Mouse (Mus musculus): ENCODE measurements around the gene Slc44a2. TPM values are rescaled to one million over a fixed set of nuclear protein-coding genes. Genes with fewer than 3 reads are reported as not detected.
A peak's percentile ranks its signal among the peaks of the same experiment; 100 is the strongest.

The Slc44a2 gene
- polyA plus RNA-seq, 1 experiment from 2014 or later: 70.4 TPM

DNA sequence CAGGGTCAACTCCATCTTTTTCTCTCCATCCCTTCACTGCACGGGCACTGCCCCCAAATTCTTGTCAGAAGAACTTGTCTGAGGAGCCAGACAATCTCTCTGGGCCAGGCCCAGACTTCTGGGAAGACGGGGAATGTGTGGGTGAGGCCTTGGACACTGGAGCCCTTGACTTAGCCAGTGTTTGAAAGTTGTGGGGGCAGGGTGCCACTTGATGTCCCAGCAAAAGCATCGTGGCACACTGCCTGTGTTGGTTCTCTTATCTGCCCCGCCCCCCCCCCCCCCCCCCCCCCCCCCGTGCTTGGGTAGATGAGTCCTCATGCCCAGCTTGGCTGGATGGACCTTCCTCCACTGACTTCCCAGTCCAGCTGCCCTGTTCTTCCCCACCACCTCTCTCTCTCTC is 8.5 kb downstream of the Slc44a2 start:
- 40% methylated on average over 3 of the region's 5 CpGs for WGBS
- Histone ChIP-seq H3K27me3 (ENCODE audit: insufficient read depth, poor library complexity, severe bottlenecking) (no peaks in the 10 kb centered on the region), H3K36me3 (0 out of 2 replicates have a peak, but pooled peaks cover 17% of the 10 kb centered on the region), H3K4me1 (peaks cover 41% of the 10 kb centered on the region), H3K27ac (peak overlapping the region; percentile 52), H3K4me3 (no peak overlapping the region), H3K9me3 (no peaks in the 10 kb centered on the region)
- no peak for DNase-seq (ENCODE audit: low spot score)

DNA sequence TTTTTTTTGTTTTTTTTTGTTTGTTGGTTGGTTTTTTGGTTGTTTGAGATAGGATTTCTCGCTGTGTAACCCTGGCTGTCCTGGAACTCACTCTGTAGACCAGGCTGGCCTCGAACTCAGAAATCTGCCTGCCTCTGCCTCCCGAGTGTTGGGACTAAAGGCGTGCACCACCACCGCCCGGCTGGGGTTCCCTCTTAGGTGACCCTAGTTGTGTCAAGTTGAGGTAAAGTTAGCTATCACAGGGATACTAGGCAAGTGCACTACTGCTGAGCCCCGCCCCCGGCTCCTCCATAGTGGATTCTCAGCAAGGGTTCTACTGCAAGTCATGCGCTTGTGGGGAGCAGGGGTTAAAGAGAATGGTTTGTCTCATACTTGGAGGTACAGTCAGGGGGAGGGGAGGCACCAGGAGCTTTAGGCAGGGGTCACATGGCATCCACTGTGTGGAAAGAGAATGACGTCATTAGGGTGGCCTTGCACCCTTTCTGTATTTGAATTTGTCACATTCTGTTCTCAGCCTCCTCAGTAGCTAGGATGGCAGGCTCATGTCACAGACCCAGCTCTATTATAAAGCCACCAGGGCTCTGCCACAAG is 9.3 kb downstream of the Slc44a2 start:
- DNase-seq (ENCODE audit: low spot score): no peak
- H3K27ac ChIP-seq: 0 out of 2 replicates have a peak overlapping the region, but pooled peaks have one; percentile 23
- H3K4me1 ChIP-seq: peaks cover 41% of the 10 kb centered on the region
- no peaks in the 10 kb centered on the region for H3K27me3 ChIP-seq (ENCODE audit: insufficient read depth, poor library complexity, severe bottlenecking)
- 0 out of 2 replicates have a peak, but pooled peaks cover 11% of the 10 kb centered on the region for H3K36me3 ChIP-seq
- no peak overlapping the region for H3K4me3 ChIP-seq
- no peaks in the 10 kb centered on the region for H3K9me3 ChIP-seq
- 90% methylated on average over 10 of the region's 10 CpGs for WGBS

GRCm38 (mm10) chr9:21331365-21332140 is 11.1 kb downstream of the Slc44a2 start:
- Histone ChIP-seq H3K4me1 (peaks cover 47% of the 10 kb centered on the region), H3K36me3 (0 out of 2 replicates have a peak, but pooled peaks cover 5% of the 10 kb centered on the region), H3K9me3 (no peaks in the 10 kb centered on the region), H3K4me3 (no peak overlapping the region), H3K27ac (peak overlapping the region; percentile 13; the same call in 1 of the 2 replicates), H3K27me3 (ENCODE audit: insufficient read depth, poor library complexity, severe bottlenecking) (no peaks in the 10 kb centered on the region)
- 78% methylated on average over 12 of the region's 12 CpGs for WGBS
- no peak for DNase-seq (ENCODE audit: low spot score)

GRCm38 (mm10) chr9:21332161-21333061 is 11.9 kb downstream of the Slc44a2 start:
- Histone ChIP-seq H3K9me3 (no peaks in the 10 kb centered on the region), H3K27me3 (ENCODE audit: insufficient read depth, poor library complexity, severe bottlenecking) (no peaks in the 10 kb centered on the region), H3K27ac (peak overlapping the region; percentile 52; the same call in 1 of the 2 replicates), H3K4me1 (peaks cover 48% of the 10 kb centered on the region), H3K4me3 (no peak overlapping the region), H3K36me3 (0 out of 2 replicates have a peak, but pooled peaks cover 5% of the 10 kb centered on the region)
- WGBS: 40% methylated on average over 9 of the region's 9 CpGs
- DNase-seq (ENCODE audit: low spot score): no peak

- Histone ChIP-seq H3K9me3 (no peaks in the 10 kb centered on the region), H3K4me1 (peaks cover 58% of the 10 kb centered on the region), H3K27me3 (ENCODE audit: insufficient read depth, poor library complexity, severe bottlenecking) (no peaks in the 10 kb centered on the region), H3K36me3 (0 out of 2 replicates have a peak, but pooled peaks cover 5% of the 10 kb centered on the region), H3K27ac (no peak overlapping the region), H3K4me3 (no peak overlapping the region)
- whole genome bisulfite sequencing: 89% methylated on average over 1 of the region's 1 CpGs
- DNase-seq (ENCODE audit: low spot score): no peak
Observed at GRCm38 (mm10) chr9:21333523-21333922, 13.0 kb downstream of the Slc44a2 start.

DNA sequence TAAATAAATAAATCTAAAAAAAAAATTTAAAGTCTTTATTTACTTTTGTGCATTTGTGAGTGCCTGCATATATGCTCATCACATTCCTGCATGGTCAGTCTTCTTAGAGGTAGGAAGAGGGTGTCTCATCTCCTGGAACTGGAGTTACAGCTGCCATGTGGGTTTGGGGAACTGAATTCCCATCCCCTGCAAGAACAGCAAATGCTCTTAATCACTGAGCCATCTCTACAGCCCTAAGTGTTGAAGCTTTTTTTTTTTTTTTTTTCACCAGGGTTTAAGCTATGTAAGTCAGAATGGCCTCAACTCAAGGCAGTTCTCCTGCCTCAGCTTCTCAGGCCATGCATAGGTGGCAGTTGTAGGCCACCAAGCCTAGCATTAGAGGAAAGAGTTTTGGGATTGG is 14.2 kb downstream of the Slc44a2 start:
- Histone ChIP-seq H3K4me3 (no peak overlapping the region), H3K4me1 (peaks cover 51% of the 10 kb centered on the region), H3K27me3 (ENCODE audit: insufficient read depth, poor library complexity, severe bottlenecking) (no peaks in the 10 kb centered on the region)

DNA sequence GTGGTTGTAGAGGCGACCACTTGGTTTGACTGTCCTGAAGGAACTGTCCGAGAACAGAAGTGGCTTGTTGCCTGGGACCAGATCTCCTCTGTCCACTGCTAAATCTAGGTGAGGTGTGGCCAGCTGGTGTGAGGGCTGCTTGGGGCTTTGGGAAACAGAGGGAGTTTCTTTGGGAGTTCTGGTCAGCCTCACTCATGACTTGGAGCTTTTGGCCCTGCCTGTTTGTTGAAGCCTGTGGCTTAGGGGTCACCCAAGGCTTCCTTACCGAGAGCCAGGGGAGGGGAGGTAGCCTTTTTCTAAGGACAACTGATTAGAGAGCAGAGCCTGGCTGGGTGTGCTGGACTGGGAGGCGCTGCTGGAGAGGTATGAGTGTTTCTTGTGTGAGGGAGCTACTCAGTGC is 14.9 kb downstream of the Slc44a2 start:
- WGBS: 52% methylated on average over 4 of the region's 4 CpGs
- H3K4me1 ChIP-seq: peaks cover 46% of the 10 kb centered on the region
- no peak overlapping the region for H3K4me3 ChIP-seq

More for the DNA sequence above, 14.2 kb downstream of the Slc44a2 start:
- Histone ChIP-seq H3K27ac (peak overlapping the region; percentile 38; the same call in 1 of the 2 replicates), H3K36me3 (peaks cover 9% of the 10 kb centered on the region; the same call in 1 of the 2 replicates), H3K9me3 (no peaks in the 10 kb centered on the region)
- DNase-seq (ENCODE audit: low spot score): no peak

DNA sequence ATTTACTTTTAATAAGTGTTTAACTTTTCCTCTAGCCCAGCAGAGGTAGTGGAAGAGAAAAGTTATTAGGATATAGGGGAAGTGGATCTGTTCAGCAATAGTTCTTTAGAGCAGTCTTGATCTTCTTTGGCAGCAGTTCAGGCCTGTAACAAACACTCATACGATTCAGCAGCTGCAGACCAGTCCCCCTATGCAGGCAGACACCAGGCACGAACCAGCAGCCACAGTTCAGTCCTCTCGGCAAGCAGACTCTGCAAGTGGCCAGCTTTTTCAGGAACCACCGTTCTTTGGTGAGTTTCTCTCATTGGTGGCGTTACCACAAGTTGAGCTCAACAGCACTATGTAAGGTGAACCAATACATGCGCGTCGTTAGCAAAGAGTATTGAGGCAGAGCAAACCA is 16.0 kb downstream of the Slc44a2 start:
- Histone ChIP-seq H3K4me3 (no peak overlapping the region), H3K27me3 (ENCODE audit: insufficient read depth, poor library complexity, severe bottlenecking) (no peaks in the 10 kb centered on the region), H3K27ac (no peak overlapping the region), H3K36me3 (peaks cover 19% of the 10 kb centered on the region), H3K4me1 (peaks cover 45% of the 10 kb centered on the region), H3K9me3 (no peaks in the 10 kb centered on the region)
- 87% methylated on average over 8 of the region's 8 CpGs for WGBS
- no peak for DNase-seq (ENCODE audit: low spot score)

More for the DNA sequence above, 14.9 kb downstream of the Slc44a2 start:
- Histone ChIP-seq H3K36me3 (peaks cover 11% of the 10 kb centered on the region; the same call in 1 of the 2 replicates), H3K27me3 (ENCODE audit: insufficient read depth, poor library complexity, severe bottlenecking) (no peaks in the 10 kb centered on the region), H3K9me3 (no peaks in the 10 kb centered on the region), H3K27ac (0 out of 2 replicates have a peak overlapping the region, but pooled peaks have one; percentile 38)
- DNase-seq (ENCODE audit: low spot score): no peak

- DNase-seq (ENCODE audit: low spot score): no peak
- Histone ChIP-seq H3K9me3 (no peaks in the 10 kb centered on the region), H3K27ac (peak overlapping the region; percentile 76), H3K27me3 (ENCODE audit: insufficient read depth, poor library complexity, severe bottlenecking) (no peaks in the 10 kb centered on the region), H3K36me3 (peaks cover 30% of the 10 kb centered on the region), H3K4me3 (peak overlapping the region; percentile 56), H3K4me1 (peaks cover 34% of the 10 kb centered on the region)
- 8% methylated on average over 20 of the region's 20 CpGs for WGBS
Observed at GRCm38 (mm10) chr9:21337652-21338051, 17.2 kb downstream of the Slc44a2 start.

GRCm38 (mm10) chr9:21340411-21340810 is 19.9 kb downstream of the Slc44a2 start:
- WGBS: 60% methylated on average over 4 of the region's 4 CpGs

GRCm38 (mm10) chr9:21346627-21347365 is 26.3 kb downstream of the Slc44a2 start:
- H3K27ac ChIP-seq: no peak overlapping the region
- H3K9me3 ChIP-seq: no peaks in the 10 kb centered on the region
- H3K36me3 ChIP-seq: peaks cover 86% of the 10 kb centered on the region
- H3K4me1 ChIP-seq: no peaks in the 10 kb centered on the region
- no peak for DNase-seq (ENCODE audit: low spot score)
- H3K4me3 ChIP-seq: no peak overlapping the region
- WGBS: 77% methylated on average over 16 of the region's 16 CpGs
- no peaks in the 10 kb centered on the region for H3K27me3 ChIP-seq (ENCODE audit: insufficient read depth, poor library complexity, severe bottlenecking)

More at GRCm38 (mm10) chr9:21340411-21340810, 19.9 kb downstream of the Slc44a2 start:
- Histone ChIP-seq H3K4me1 (peaks cover 20% of the 10 kb centered on the region), H3K9me3 (no peaks in the 10 kb centered on the region), H3K27ac (no peak overlapping the region), H3K4me3 (no peak overlapping the region), H3K27me3 (ENCODE audit: insufficient read depth, poor library complexity, severe bottlenecking) (no peaks in the 10 kb centered on the region), H3K36me3 (peaks cover 55% of the 10 kb centered on the region)
- no peak for DNase-seq (ENCODE audit: low spot score)

- peaks cover 10% of the 10 kb centered on the region for H3K4me1 ChIP-seq
- 84% methylated on average over 3 of the region's 3 CpGs for WGBS
- no peak for DNase-seq (ENCODE audit: low spot score)
- no peaks in the 10 kb centered on the region for H3K27me3 ChIP-seq (ENCODE audit: insufficient read depth, poor library complexity, severe bottlenecking)
- H3K9me3 ChIP-seq: no peaks in the 10 kb centered on the region
- H3K36me3 ChIP-seq: peaks cover 86% of the 10 kb centered on the region
- H3K27ac ChIP-seq: no peak overlapping the region
- no peak overlapping the region for H3K4me3 ChIP-seq
Observed at GRCm38 (mm10) chr9:21348152-21348551, 27.7 kb downstream of the Slc44a2 start.

Data from heart, embryonic 10.5 days (tissue).